Mouse (Mus musculus) bone marrow, adult 2 months (tissue): ENCODE measurements around the gene Rps16. TPM values are rescaled to one million over a fixed set of nuclear protein-coding genes. Genes with fewer than 3 reads are reported as not detected.
A peak's percentile ranks its signal among the peaks of the same experiment; 100 is the strongest.

Experiments
- H3K27ac ChIP-seq: fragments of 200-500 bp; 2 replicates; pipeline ENCODE4 v1.5.1; 2012; ENCODE audit warnings: low read depth, mild to moderate bottlenecking, control low read depth, inconsistent platforms, low read length; ENCODE audit not compliant: control insufficient read depth, poor library complexity, insufficient read depth
- H3K4me1 ChIP-seq: fragments of 200-500 bp; 2 replicates; pipeline ENCODE4 v1.6.1; 2011; ENCODE audit warnings: low read length; ENCODE audit not compliant: control insufficient read depth, insufficient read depth
- H3K4me3 ChIP-seq: fragments of 200-500 bp; replicated peaks from 2 replicates; pipeline ENCODE3; 2011; ENCODE audit warnings: mild to moderate bottlenecking, low read depth, low read length, control low read depth; ENCODE audit not compliant: control insufficient read depth
- CTCF ChIP-seq: fragments of 200-500 bp; IDR thresholded peaks from 2 replicates; pipeline ENCODE4 v1.5.1; 2011; ENCODE audit warnings: low read length, control low read depth; ENCODE audit not compliant: control insufficient read depth, insufficient read depth
- POLR2A ChIP-seq: fragments of 200-500 bp; IDR thresholded peaks from 2 replicates; pipeline ENCODE4 v1.6.1; 2011; ENCODE audit warnings: low read depth, mild to moderate bottlenecking, control low read depth, low read length, borderline replicate concordance; ENCODE audit not compliant: control insufficient read depth
- WGBS: fragments of 180-500 bp; shearing (Covaris S2); methylation state at CpG from one replicate; pipeline ENCODE4 v1.1.7; 2018; 5-methylcytosine and 5-hydroxymethylcytosine counted together
- polyA plus RNA-seq: library from polyadenylated mRNA; stranded (reverse); fragments of >200 nt; gene quantifications from 2 replicates; pipeline ENCODE4 v1.2.4, GENCODE M21; 2011; ENCODE audit warnings: low replicate concordance; ENCODE audit not compliant: missing spikeins, insufficient read depth, insufficient read length

Gene Rps16
- polyA plus RNA-seq, 1 experiment, result 1,358 TPM

DNA sequence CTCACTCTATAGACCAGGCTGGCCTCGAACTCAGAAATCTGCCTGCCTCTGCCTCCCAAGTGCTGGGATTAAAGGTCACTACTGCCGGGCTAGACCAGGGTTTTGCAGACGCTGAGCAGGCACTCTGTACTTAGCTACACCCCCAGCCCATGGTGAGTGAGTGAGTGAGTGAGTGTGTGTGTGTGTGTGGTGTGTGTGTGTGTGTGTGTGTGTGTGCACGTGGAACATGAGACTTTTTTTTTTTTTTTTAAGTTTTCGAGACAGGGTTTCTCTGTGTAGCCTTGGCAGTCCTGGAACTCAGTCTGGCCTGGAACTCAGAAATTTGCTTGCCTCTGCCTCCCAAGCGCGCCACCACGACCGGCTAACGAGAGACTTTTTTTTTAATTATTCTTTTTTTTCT is 24.2 kb downstream of the Rps16 start:
- WGBS, result 48% methylated on average over 10 of the region's 10 CpGs
- TF ChIP-seq POLR2A, result no peak
- no peak for TF ChIP-seq CTCF
- no peak overlapping the region for H3K4me3 ChIP-seq
- H3K27ac ChIP-seq, result peak overlapping the region; percentile 96; the same call in 1 of the 2 replicates
- peaks cover 1% of the 10 kb centered on the region; the same call in 1 of the 2 replicates for H3K4me1 ChIP-seq

- Histone ChIP-seq H3K4me3 (peak overlapping the region; percentile 56), H3K4me1 (peaks cover 1% of the 10 kb centered on the region; the same call in 1 of the 2 replicates), H3K27ac (peak overlapping the region; percentile 96)
- TF ChIP-seq POLR2A (peak; percentile 88; the same call in 1 of the 2 replicates), CTCF (no peak)
- WGBS, result 0% methylated on average over 36 of the region's 36 CpGs
Measured at GRCm38 (mm10) chr7:28375176-28375921, 24.9 kb downstream of the Rps16 start.

DNA sequence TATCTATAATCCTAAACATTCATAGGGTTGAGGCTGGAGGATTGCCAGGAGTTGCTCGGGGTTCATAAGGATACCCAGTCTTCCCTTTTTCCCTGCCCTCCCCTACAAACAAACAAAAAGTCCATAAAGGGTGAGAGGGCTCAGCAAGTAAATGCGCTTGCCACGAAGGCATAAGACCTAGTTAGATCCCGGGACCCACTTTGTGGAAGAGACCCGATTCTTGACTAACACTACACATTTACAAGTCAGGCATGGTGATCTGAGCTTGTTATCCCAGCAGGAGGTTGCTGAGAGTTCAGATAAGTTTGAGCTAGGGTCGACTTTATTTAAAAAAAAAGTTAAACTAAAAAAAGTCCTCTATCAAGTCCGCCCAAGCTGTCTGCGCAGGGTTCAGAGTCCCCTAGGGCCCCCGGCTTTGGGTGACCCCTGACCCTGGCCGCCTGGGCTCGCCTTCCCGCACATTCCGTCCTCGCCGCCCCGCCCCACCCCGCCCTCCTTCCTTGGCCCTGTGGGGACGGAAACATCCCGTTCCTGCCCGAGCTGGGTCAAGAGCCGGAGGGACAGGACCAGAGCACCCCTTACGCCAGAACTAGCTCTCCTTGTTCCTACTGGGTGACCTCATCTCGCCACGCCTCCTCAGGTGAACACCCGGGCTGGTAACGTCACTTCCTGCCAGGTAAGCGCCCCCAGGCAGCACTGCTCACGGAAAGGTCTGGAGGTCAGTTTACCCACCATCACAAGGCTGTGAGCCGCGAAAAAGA is 25.7 kb downstream of the Rps16 start:
- H3K4me1 ChIP-seq, result no peaks in the 10 kb centered on the region; the same call in 1 of the 2 replicates
- 7% methylated on average over 30 of the region's 30 CpGs for WGBS
- peak overlapping the region; percentile 96 for H3K27ac ChIP-seq
- H3K4me3 ChIP-seq, result peak overlapping the region; percentile 56
- peak; percentile 71; the same call in 1 of the 2 replicates for TF ChIP-seq POLR2A
- TF ChIP-seq CTCF, result no peak

DNA sequence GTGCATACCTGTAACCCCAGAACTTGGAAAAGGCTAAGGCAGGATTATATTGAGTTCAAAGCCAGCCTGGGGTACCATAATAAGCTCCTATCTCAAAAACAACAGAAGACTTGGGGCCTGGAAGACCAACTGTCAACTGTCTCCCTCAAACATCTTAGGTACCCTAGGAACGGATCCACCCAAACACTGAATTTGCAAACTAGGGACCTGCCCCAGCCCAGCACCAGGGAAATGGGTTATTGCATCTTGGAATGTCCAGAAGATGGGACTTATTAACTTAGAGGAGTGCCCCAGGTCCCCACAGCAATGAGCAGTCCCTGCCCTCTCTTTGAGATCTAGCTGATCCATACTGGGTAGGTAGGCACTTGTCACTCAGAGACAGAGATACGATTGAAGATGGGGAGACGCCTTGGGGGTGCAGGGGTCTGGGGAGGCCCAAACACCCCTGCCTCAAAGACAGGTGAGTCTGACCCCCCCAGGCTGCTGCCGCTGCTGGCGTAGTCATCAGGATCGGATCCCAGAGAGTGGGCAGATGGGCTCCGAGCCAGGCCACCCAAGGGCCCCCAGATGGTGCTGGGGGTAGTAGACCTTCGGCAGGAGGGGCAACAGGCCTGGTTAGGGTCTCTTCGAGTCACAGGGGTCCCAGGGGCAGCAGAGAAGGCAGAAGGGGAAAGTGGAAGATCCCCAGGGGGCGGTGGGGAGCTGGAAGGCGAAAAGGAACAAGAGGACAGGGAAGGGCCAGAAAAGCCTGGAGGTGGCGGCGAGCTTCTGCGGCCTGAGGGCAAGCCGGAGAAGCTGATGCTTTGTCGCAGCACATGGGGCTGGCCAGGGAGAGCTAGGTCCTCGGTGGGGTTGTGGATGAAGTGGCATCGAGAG is 27.0 kb downstream of the Rps16 start:
- peak overlapping the region; percentile 91 for H3K27ac ChIP-seq
- H3K4me1 ChIP-seq, result no peaks in the 10 kb centered on the region; the same call in 1 of the 2 replicates
- 21% methylated on average over 18 of the region's 18 CpGs for WGBS
- TF ChIP-seq POLR2A (no peak), CTCF (no peak)
- peak overlapping the region; percentile 89 for H3K4me3 ChIP-seq

- Histone ChIP-seq H3K27ac (peak overlapping the region; percentile 91), H3K4me3 (peak overlapping the region; percentile 89), H3K4me1 (peaks cover 1% of the 10 kb centered on the region; the same call in 1 of the 2 replicates)
- TF ChIP-seq POLR2A, result peak; percentile 28; the same call in 1 of the 2 replicates
- TF ChIP-seq CTCF, result no peak
- under 1% methylated on average over 32 of the region's 32 CpGs for WGBS
Measured at GRCm38 (mm10) chr7:28378066-28378690, 27.7 kb downstream of the Rps16 start.

DNA sequence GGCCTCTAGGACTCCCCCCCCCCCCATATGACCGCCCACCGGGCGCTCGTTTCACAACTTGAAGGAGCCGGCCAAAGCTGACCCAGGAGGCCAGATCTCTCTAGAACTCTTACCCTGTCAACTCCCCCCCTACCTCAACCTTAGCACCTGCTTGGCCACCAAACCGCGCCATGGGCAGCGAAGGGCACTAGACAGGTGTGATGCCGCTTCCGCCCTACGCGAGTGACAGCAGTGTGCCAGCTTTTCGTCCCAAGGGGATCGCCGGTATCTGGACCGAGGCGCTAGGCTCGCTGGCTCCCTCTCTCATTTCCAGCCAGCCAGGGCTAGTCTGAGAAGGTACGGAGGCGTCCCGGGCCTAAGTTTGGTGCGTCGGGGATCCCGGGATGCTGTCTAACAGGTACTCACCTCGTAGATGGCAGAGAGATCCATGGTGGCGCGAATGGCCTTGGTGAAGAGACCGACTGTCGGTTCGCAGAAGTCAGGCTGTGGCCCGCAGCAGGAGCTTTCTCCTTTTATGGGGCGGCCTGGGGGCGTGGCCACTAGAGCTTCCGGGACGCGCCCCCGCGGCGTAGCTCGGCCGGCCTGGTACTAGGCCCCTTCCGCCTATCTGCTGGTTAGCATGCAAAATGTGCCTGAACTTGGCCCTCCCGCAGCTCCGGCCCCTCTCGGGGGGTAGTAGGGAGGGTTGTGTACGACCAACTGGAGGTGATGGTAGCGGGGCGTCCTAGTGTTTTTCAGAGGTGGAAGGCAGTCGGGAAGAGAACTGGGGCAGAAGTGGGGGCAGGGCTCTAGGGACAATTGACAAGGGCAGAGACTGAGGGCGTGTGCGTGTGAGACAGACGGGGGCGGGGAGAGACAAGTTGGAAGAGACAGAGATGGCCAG is 28.6 kb downstream of the Rps16 start:
- TF ChIP-seq POLR2A (peak; percentile 100), CTCF (no peak)
- H3K4me3 ChIP-seq, result peak overlapping the region; percentile 89
- H3K4me1 ChIP-seq, result peaks cover 6% of the 10 kb centered on the region
- WGBS, result under 1% methylated on average over 53 of the region's 53 CpGs
- peak overlapping the region; percentile 91 for H3K27ac ChIP-seq
